Mouse (Mus musculus): Measurements from ENCODE around the gene Galnt7. TPM values are rescaled to one million over a fixed set of nuclear protein-coding genes. Genes with fewer than 3 reads are reported as not detected.

Gene Galnt7
- polyA plus RNA-seq, 1 experiment from 2014 or later = 21.5 TPM

- Histone ChIP-seq H3K4me2 (no peak overlapping the region), H3K27me3 (no peaks in the 10 kb centered on the region), H3K36me3 (no peaks in the 10 kb centered on the region), H3K4me3 (replicated peaks) (no peak overlapping the region), H3K4me1 (peaks cover 33% of the 10 kb centered on the region), H3K27ac (no peak overlapping the region), H3K9me3 (replicated peaks) (no peaks in the 10 kb centered on the region), H3K9ac (no peak overlapping the region)
- ATAC-seq (replicated peaks; ENCODE audit: low FRiP score) = no peak
- WGBS = 70% methylated on average over 6 of the region's 6 CpGs
Observed at GRCm38 (mm10) chr8:57650216-57650615, 2.6 kb downstream of the Galnt7 start.

- no peaks in the 10 kb centered on the region for H3K36me3 ChIP-seq
- 43% methylated on average over 3 of the region's 3 CpGs for WGBS
- H3K4me1 ChIP-seq = peaks cover 25% of the 10 kb centered on the region
- ATAC-seq (replicated peaks; ENCODE audit: low FRiP score) = no peak
- no peak overlapping the region for H3K4me3 ChIP-seq (replicated peaks)
- H3K27me3 ChIP-seq = no peaks in the 10 kb centered on the region
- no peak overlapping the region for H3K9ac ChIP-seq
- no peak overlapping the region for H3K27ac ChIP-seq
- no peaks in the 10 kb centered on the region for H3K9me3 ChIP-seq (replicated peaks)
- H3K4me2 ChIP-seq = no peak overlapping the region
Observed at GRCm38 (mm10) chr8:57647566-57647965, 5.3 kb downstream of the Galnt7 start.

DNA sequence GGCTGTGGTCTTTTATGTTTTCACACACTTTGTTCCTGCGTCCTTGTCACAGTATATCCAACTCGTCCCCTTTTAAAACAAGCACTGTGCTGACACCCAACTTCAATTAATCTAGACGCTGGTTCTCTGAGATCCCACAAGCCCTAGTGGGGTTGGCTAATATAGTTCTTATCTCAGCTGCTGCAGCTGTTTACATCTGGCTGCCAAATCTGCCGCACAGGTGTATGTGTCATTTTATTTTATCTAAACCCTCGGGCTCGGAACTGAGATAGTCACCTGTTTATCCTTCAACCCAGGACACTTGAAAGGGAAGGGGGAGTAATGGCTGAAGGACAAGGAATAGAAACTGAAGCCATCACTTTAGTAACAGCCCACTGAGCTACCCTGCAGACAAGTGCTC is 8.6 kb downstream of the Galnt7 start:
- 77% methylated on average over 6 of the region's 6 CpGs for WGBS
- Histone ChIP-seq H3K4me1 (peaks cover 16% of the 10 kb centered on the region), H3K4me3 (replicated peaks) (no peak overlapping the region), H3K27me3 (no peaks in the 10 kb centered on the region), H3K36me3 (no peaks in the 10 kb centered on the region), H3K27ac (no peak overlapping the region), H3K9me3 (replicated peaks) (no peaks in the 10 kb centered on the region), H3K4me2 (no peak overlapping the region), H3K9ac (no peak overlapping the region)
- ATAC-seq (replicated peaks; ENCODE audit: low FRiP score) = no peak

- Histone ChIP-seq H3K27ac (no peak overlapping the region), H3K27me3 (no peaks in the 10 kb centered on the region)
- ATAC-seq (replicated peaks; ENCODE audit: low FRiP score) = no peak
Observed at GRCm38 (mm10) chr8:57642722-57643121, 10.1 kb downstream of the Galnt7 start.

GRCm38 (mm10) chr8:57638925-57639324 is 13.9 kb downstream of the Galnt7 start:
- H3K4me1 ChIP-seq = 0 out of 2 replicates have a peak, but pooled peaks cover 12% of the 10 kb centered on the region
- peak; percentile 50 for ATAC-seq (replicated peaks; ENCODE audit: low FRiP score)
- 62% methylated on average over 6 of the region's 6 CpGs for WGBS

More at GRCm38 (mm10) chr8:57642722-57643121, 10.1 kb downstream of the Galnt7 start:
- H3K9me3 ChIP-seq (replicated peaks) = no peaks in the 10 kb centered on the region
- H3K4me2 ChIP-seq = no peak overlapping the region
- no peaks in the 10 kb centered on the region for H3K36me3 ChIP-seq
- H3K4me3 ChIP-seq (replicated peaks) = no peak overlapping the region
- H3K9ac ChIP-seq = no peak overlapping the region
- 59% methylated on average over 5 of the region's 5 CpGs for WGBS
- peaks cover 15% of the 10 kb centered on the region for H3K4me1 ChIP-seq

DNA sequence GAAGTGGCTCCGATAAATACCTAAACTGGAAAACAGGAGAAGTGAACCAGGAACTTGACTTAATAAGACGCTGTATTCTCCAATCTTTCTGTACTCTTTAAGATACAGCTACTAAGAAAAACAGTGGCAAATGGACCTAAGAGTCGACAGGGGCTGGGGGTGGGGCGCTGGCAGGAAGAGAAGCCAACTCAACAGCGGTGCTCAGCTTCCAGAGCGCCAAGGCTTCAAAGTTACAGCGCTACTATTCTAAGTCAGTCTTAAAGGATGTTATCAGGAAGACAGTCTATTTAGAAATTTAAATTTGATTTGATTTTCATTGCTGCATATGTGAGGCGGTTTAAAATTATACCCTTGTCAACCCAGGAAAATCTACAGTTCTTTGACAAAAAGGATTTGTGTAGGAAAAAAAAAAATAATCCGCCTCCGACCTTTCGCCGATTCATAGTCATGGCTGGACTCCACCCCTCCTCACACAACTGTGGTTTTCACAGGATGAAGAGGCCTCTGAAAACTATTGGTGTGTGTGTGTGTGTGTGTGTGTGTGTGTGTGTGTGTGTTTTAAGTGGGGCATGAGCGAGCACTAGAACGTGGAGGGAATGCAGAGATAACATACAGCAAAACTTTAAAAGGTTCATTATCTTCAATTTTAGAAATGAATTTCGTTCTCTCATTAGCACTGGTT is 15.1 kb downstream of the Galnt7 start:
- Histone ChIP-seq H3K27me3 (no peaks in the 10 kb centered on the region), H3K4me3 (replicated peaks) (no peak overlapping the region), H3K9ac (no peak overlapping the region), H3K27ac (no peak overlapping the region), H3K36me3 (no peaks in the 10 kb centered on the region), H3K9me3 (replicated peaks) (no peaks in the 10 kb centered on the region), H3K4me1 (0 out of 2 replicates have a peak, but pooled peaks cover 10% of the 10 kb centered on the region), H3K4me2 (no peak overlapping the region)
- 82% methylated on average over 15 of the region's 15 CpGs for WGBS
- ATAC-seq (replicated peaks; ENCODE audit: low FRiP score) = no peak

More at GRCm38 (mm10) chr8:57638925-57639324, 13.9 kb downstream of the Galnt7 start:
- H3K4me3 ChIP-seq (replicated peaks) = no peak overlapping the region
- no peaks in the 10 kb centered on the region for H3K36me3 ChIP-seq
- no peak overlapping the region for H3K27ac ChIP-seq
- no peak overlapping the region for H3K4me2 ChIP-seq
- H3K9ac ChIP-seq = no peak overlapping the region
- no peaks in the 10 kb centered on the region for H3K27me3 ChIP-seq
- H3K9me3 ChIP-seq (replicated peaks) = no peaks in the 10 kb centered on the region

- Histone ChIP-seq H3K27me3 (no peaks in the 10 kb centered on the region), H3K27ac (no peak overlapping the region), H3K4me3 (replicated peaks) (no peak overlapping the region), H3K9ac (no peak overlapping the region), H3K9me3 (replicated peaks) (no peaks in the 10 kb centered on the region), H3K4me1 (0 out of 2 replicates have a peak, but pooled peaks cover 10% of the 10 kb centered on the region), H3K4me2 (no peak overlapping the region), H3K36me3 (no peaks in the 10 kb centered on the region)
- WGBS = 39% methylated on average over 11 of the region's 11 CpGs
- ATAC-seq (replicated peaks; ENCODE audit: low FRiP score) = peak; percentile 75
Observed at GRCm38 (mm10) chr8:57636698-57637097, 16.1 kb downstream of the Galnt7 start.

- ATAC-seq (replicated peaks; ENCODE audit: low FRiP score) = peak; percentile 27; the same call in 1 of the 2 replicates
- 70% methylated on average over 3 of the region's 3 CpGs for WGBS
- H3K9me3 ChIP-seq (replicated peaks) = no peaks in the 10 kb centered on the region
Observed at GRCm38 (mm10) chr8:57636281-57636680, 16.6 kb downstream of the Galnt7 start.

GRCm38 (mm10) chr8:57631780-57632179 is 21.1 kb downstream of the Galnt7 start:
- no peaks in the 10 kb centered on the region for H3K36me3 ChIP-seq
- no peak for ATAC-seq (replicated peaks; ENCODE audit: low FRiP score)
- H3K27ac ChIP-seq = no peak overlapping the region
- WGBS = 83% methylated on average over 7 of the region's 7 CpGs
- no peaks in the 10 kb centered on the region for H3K9me3 ChIP-seq (replicated peaks)
- no peaks in the 10 kb centered on the region for H3K27me3 ChIP-seq
- H3K4me1 ChIP-seq = peaks cover 14% of the 10 kb centered on the region
- H3K9ac ChIP-seq = no peak overlapping the region
- H3K4me2 ChIP-seq = no peak overlapping the region
- H3K4me3 ChIP-seq (replicated peaks) = no peak overlapping the region

More at GRCm38 (mm10) chr8:57636281-57636680, 16.6 kb downstream of the Galnt7 start:
- Histone ChIP-seq H3K4me3 (replicated peaks) (no peak overlapping the region), H3K9ac (no peak overlapping the region), H3K27ac (no peak overlapping the region), H3K4me1 (0 out of 2 replicates have a peak, but pooled peaks cover 10% of the 10 kb centered on the region), H3K36me3 (no peaks in the 10 kb centered on the region), H3K4me2 (no peak overlapping the region), H3K27me3 (no peaks in the 10 kb centered on the region)

- no peak overlapping the region for H3K27ac ChIP-seq
- no peak overlapping the region for H3K4me3 ChIP-seq (replicated peaks)
- H3K36me3 ChIP-seq = no peaks in the 10 kb centered on the region
- H3K27me3 ChIP-seq = no peaks in the 10 kb centered on the region
- no peaks in the 10 kb centered on the region for H3K9me3 ChIP-seq (replicated peaks)
- WGBS = 90% methylated on average over 8 of the region's 8 CpGs
- no peak for ATAC-seq (replicated peaks; ENCODE audit: low FRiP score)
- peaks cover 16% of the 10 kb centered on the region for H3K4me1 ChIP-seq
- H3K9ac ChIP-seq = no peak overlapping the region
- H3K4me2 ChIP-seq = no peak overlapping the region
Observed at GRCm38 (mm10) chr8:57630148-57630547, 22.7 kb downstream of the Galnt7 start.

DNA sequence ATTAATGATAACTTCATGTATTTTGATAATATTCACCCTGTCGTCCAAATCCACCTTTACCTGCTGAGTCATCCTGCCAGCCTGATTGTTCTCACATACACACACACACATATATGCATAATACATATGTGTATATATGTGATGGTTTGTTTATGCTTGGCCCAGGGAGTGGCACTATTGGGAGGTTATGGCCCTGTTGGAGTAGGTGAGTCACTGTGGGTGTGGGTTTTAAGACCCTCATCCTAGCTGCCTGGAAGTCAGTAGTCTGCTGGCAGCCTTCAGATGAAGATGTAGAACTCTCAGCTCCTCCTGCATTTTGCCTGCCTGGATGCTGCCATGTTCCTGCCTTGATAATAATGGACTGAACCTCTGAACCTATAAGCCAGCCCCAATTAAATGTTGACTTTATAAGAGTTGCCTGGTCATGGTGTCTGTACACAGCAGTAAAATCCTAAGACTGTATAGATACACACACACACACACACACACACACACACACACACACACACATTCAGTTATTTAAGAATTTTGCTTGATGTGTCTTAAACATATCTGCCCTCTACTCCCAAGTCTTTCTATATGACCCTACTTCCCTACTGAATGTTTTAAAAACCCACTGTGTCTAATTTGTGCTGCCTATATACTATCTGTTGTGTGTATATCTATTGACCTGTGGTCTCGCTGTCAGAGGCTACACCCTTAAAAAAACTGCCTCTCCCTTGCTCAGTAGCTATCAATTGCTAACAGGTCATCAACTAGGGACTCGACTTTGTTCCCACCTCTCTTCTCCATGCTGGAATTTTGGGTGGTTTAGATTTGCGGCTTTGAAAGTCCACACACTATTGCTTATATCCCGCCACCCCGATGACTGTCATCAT is 23.8 kb downstream of the Galnt7 start:
- H3K27me3 ChIP-seq = no peaks in the 10 kb centered on the region
- no peaks in the 10 kb centered on the region for H3K9me3 ChIP-seq (replicated peaks)
- 85% methylated on average over 6 of the region's 6 CpGs for WGBS
- H3K9ac ChIP-seq = no peak overlapping the region
- H3K36me3 ChIP-seq = no peaks in the 10 kb centered on the region
- no peak for ATAC-seq (replicated peaks; ENCODE audit: low FRiP score)
- H3K27ac ChIP-seq = no peak overlapping the region
- peaks cover 16% of the 10 kb centered on the region for H3K4me1 ChIP-seq
- H3K4me2 ChIP-seq = no peak overlapping the region
- H3K4me3 ChIP-seq (replicated peaks) = no peak overlapping the region
